Mouse (Mus musculus): ENCODE measurements around the gene Ahnak. TPM values are rescaled to one million over a fixed set of nuclear protein-coding genes. Genes with fewer than 3 reads are reported as not detected.
A peak's percentile ranks its signal among the peaks of the same experiment; 100 is the strongest.

Gene Ahnak
- polyA plus RNA-seq, 1 experiment, result 86.8 TPM

- Histone ChIP-seq H3K79me3 (ENCODE audit: low read depth) (no peaks in the 10 kb centered on the region), H3K4me3 (ENCODE audit: insufficient read depth, poor library complexity, severe bottlenecking) (no peak overlapping the region), H3ac (ENCODE audit: control insufficient read depth, insufficient read length, low read depth) (no peak overlapping the region), H3K27me3 (ENCODE audit: control insufficient read depth, insufficient read depth, insufficient read length) (no peaks in the 10 kb centered on the region), H3K36me3 (ENCODE audit: control insufficient read depth, insufficient read depth) (no peaks in the 10 kb centered on the region), H3K79me2 (ENCODE audit: control insufficient read depth, insufficient read depth) (no peaks in the 10 kb centered on the region)
- TF ChIP-seq MYOD1 (IDR thresholded peaks at IDR 0.05; ENCODE audit: control insufficient read depth, insufficient read length, low read depth), result peak; percentile 2
- no peak for TF ChIP-seq FOSL1 (IDR thresholded peaks at IDR 0.05; ENCODE audit: insufficient read depth, low read length, poor library complexity, severe bottlenecking)
- TF ChIP-seq CEBPB (IDR thresholded peaks at IDR 0.05; ENCODE audit: low read depth), result no peak
- TF ChIP-seq MAX (IDR thresholded peaks at IDR 0.05), result peak; percentile 75
Observed at GRCm38 (mm10) chr19:9106751-9107378, 117.8 kb downstream of the Ahnak start.

DNA sequence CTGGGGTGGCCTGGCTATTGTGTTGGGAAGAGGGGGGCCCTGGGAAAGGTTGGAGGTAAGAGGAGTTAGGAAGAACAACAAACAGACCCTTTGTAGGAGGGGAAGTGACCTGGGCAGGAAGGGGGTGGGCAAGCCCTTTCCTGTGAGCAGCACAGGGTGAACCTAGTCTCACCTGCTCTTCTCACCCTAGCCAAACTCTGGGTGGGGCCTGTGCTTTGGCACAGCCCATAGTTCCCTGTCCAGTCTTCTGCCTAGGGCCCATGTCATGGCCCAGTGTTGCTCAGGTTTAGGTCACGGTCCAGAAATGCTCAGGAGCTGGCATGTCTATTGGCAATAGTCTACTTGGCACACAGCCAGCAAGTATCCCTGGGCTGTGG, 118.3 kb downstream of the Ahnak start:
- TF ChIP-seq MAX (IDR thresholded peaks at IDR 0.05), result no peak
- no peak for TF ChIP-seq CTCF (IDR thresholded peaks at IDR 0.05; ENCODE audit: control insufficient read depth, insufficient read depth, insufficient read length)
- no peak for TF ChIP-seq MYOG (IDR thresholded peaks at IDR 0.05; ENCODE audit: control insufficient read depth, extremely low read depth, insufficient read length)
- no peak for TF ChIP-seq CEBPB (IDR thresholded peaks at IDR 0.05; ENCODE audit: low read depth)
- no peak for TF ChIP-seq MYOD1 (IDR thresholded peaks at IDR 0.05; ENCODE audit: control insufficient read depth, insufficient read length, low read depth)
- no peak for TF ChIP-seq USF1 (IDR thresholded peaks at IDR 0.05; ENCODE audit: low read depth)
- TF ChIP-seq FOSL1 (IDR thresholded peaks at IDR 0.05; ENCODE audit: insufficient read depth, low read length, poor library complexity, severe bottlenecking), result no peak
- no peaks in the 10 kb centered on the region for H3K79me2 ChIP-seq (ENCODE audit: control insufficient read depth, insufficient read depth)
- no peaks in the 10 kb centered on the region for H3K27me3 ChIP-seq (ENCODE audit: control insufficient read depth, insufficient read depth, insufficient read length)
- no peaks in the 10 kb centered on the region for H3K79me3 ChIP-seq (ENCODE audit: low read depth)
- no peaks in the 10 kb centered on the region for H3K36me3 ChIP-seq (ENCODE audit: control insufficient read depth, insufficient read depth)
- H3ac ChIP-seq (ENCODE audit: control insufficient read depth, insufficient read length, low read depth), result no peak overlapping the region
- H3K4me3 ChIP-seq (ENCODE audit: insufficient read depth, poor library complexity, severe bottlenecking), result no peak overlapping the region

- Histone ChIP-seq H3K79me2 (ENCODE audit: control insufficient read depth, insufficient read depth) (no peaks in the 10 kb centered on the region), H3K27me3 (ENCODE audit: control insufficient read depth, insufficient read depth, insufficient read length) (no peaks in the 10 kb centered on the region), H3K4me3 (ENCODE audit: insufficient read depth, poor library complexity, severe bottlenecking) (no peak overlapping the region), H3K36me3 (ENCODE audit: control insufficient read depth, insufficient read depth) (no peaks in the 10 kb centered on the region), H3ac (ENCODE audit: control insufficient read depth, insufficient read length, low read depth) (no peak overlapping the region), H3K79me3 (ENCODE audit: low read depth) (no peaks in the 10 kb centered on the region)
- no peak for TF ChIP-seq FOSL1 (IDR thresholded peaks at IDR 0.05; ENCODE audit: insufficient read depth, low read length, poor library complexity, severe bottlenecking)
- no peak for TF ChIP-seq MYOG (IDR thresholded peaks at IDR 0.05; ENCODE audit: control insufficient read depth, extremely low read depth, insufficient read length)
- no peak for TF ChIP-seq USF1 (IDR thresholded peaks at IDR 0.05; ENCODE audit: low read depth)
- TF ChIP-seq MAX (IDR thresholded peaks at IDR 0.05), result no peak
- TF ChIP-seq CTCF (IDR thresholded peaks at IDR 0.05; ENCODE audit: control insufficient read depth, insufficient read depth, insufficient read length), result no peak
Observed at GRCm38 (mm10) chr19:9108536-9108935, 119.5 kb downstream of the Ahnak start.

- Histone ChIP-seq H3ac (ENCODE audit: control insufficient read depth, insufficient read length, low read depth) (no peak overlapping the region), H3K79me3 (ENCODE audit: low read depth) (no peaks in the 10 kb centered on the region), H3K79me2 (ENCODE audit: control insufficient read depth, insufficient read depth) (no peaks in the 10 kb centered on the region), H3K27me3 (ENCODE audit: control insufficient read depth, insufficient read depth, insufficient read length) (no peaks in the 10 kb centered on the region), H3K4me3 (ENCODE audit: insufficient read depth, poor library complexity, severe bottlenecking) (no peak overlapping the region), H3K36me3 (ENCODE audit: control insufficient read depth, insufficient read depth) (no peaks in the 10 kb centered on the region)
- no peak for TF ChIP-seq FOSL1 (IDR thresholded peaks at IDR 0.05; ENCODE audit: insufficient read depth, low read length, poor library complexity, severe bottlenecking)
- TF ChIP-seq MYOG (IDR thresholded peaks at IDR 0.05; ENCODE audit: control insufficient read depth, extremely low read depth, insufficient read length), result no peak
- no peak for TF ChIP-seq MYOD1 (IDR thresholded peaks at IDR 0.05; ENCODE audit: control insufficient read depth, insufficient read length, low read depth)
- no peak for TF ChIP-seq MAX (IDR thresholded peaks at IDR 0.05)
- TF ChIP-seq CTCF (IDR thresholded peaks at IDR 0.05; ENCODE audit: control insufficient read depth, insufficient read depth, insufficient read length), result no peak
- TF ChIP-seq USF1 (IDR thresholded peaks at IDR 0.05; ENCODE audit: low read depth), result no peak
- TF ChIP-seq CEBPB (IDR thresholded peaks at IDR 0.05; ENCODE audit: low read depth), result no peak
Observed at GRCm38 (mm10) chr19:9110182-9110869, 121.2 kb downstream of the Ahnak start.

GRCm38 (mm10) chr19:9112043-9112442, 123.0 kb downstream of the Ahnak start:
- no peak overlapping the region for H3K4me3 ChIP-seq (ENCODE audit: insufficient read depth, poor library complexity, severe bottlenecking)
- no peaks in the 10 kb centered on the region for H3K79me3 ChIP-seq (ENCODE audit: low read depth)
- H3K36me3 ChIP-seq (ENCODE audit: control insufficient read depth, insufficient read depth), result no peaks in the 10 kb centered on the region
- no peak overlapping the region for H3ac ChIP-seq (ENCODE audit: control insufficient read depth, insufficient read length, low read depth)
- TF ChIP-seq USF1 (IDR thresholded peaks at IDR 0.05; ENCODE audit: low read depth) (peak; percentile 45), MYOD1 (IDR thresholded peaks at IDR 0.05; ENCODE audit: control insufficient read depth, insufficient read length, low read depth) (peak; percentile 56), MAX (IDR thresholded peaks at IDR 0.05) (no peak)
- no peaks in the 10 kb centered on the region for H3K27me3 ChIP-seq (ENCODE audit: control insufficient read depth, insufficient read depth, insufficient read length)
- no peaks in the 10 kb centered on the region for H3K79me2 ChIP-seq (ENCODE audit: control insufficient read depth, insufficient read depth)

GRCm38 (mm10) chr19:9116268-9116667, 127.2 kb downstream of the Ahnak start:
- Histone ChIP-seq H3K79me3 (ENCODE audit: low read depth) (no peaks in the 10 kb centered on the region), H3ac (ENCODE audit: control insufficient read depth, insufficient read length, low read depth) (no peak overlapping the region), H3K79me2 (ENCODE audit: control insufficient read depth, insufficient read depth) (no peaks in the 10 kb centered on the region), H3K4me3 (ENCODE audit: insufficient read depth, poor library complexity, severe bottlenecking) (no peak overlapping the region), H3K36me3 (ENCODE audit: control insufficient read depth, insufficient read depth) (no peaks in the 10 kb centered on the region), H3K27me3 (ENCODE audit: control insufficient read depth, insufficient read depth, insufficient read length) (no peaks in the 10 kb centered on the region)
- TF ChIP-seq FOSL1 (IDR thresholded peaks at IDR 0.05; ENCODE audit: insufficient read depth, low read length, poor library complexity, severe bottlenecking) (no peak), CEBPB (IDR thresholded peaks at IDR 0.05; ENCODE audit: low read depth) (no peak), CTCF (IDR thresholded peaks at IDR 0.05; ENCODE audit: control insufficient read depth, insufficient read depth, insufficient read length) (no peak), MAX (IDR thresholded peaks at IDR 0.05) (no peak), MYOG (IDR thresholded peaks at IDR 0.05; ENCODE audit: control insufficient read depth, extremely low read depth, insufficient read length) (no peak), USF1 (IDR thresholded peaks at IDR 0.05; ENCODE audit: low read depth) (no peak), MYOD1 (IDR thresholded peaks at IDR 0.05; ENCODE audit: control insufficient read depth, insufficient read length, low read depth) (no peak)

Data from C2C12 (cell line).